Mouse (Mus musculus) cerebellum, adult 2 months (tissue): Measurements from ENCODE around the gene Cdh23.

Source experiments
- CTCF ChIP-seq: fragments of 200-500 bp; IDR thresholded peaks from 2 replicates; pipeline ENCODE4 v1.5.1; 2011; ENCODE audit warnings: low read depth, mild to moderate bottlenecking, control low read depth, low read length, moderate library complexity, borderline replicate concordance; ENCODE audit not compliant: insufficient read depth
- POLR2A ChIP-seq: fragments of 200-500 bp; IDR thresholded peaks from 2 replicates; pipeline ENCODE4 v1.6.1; 2011; ENCODE audit warnings: low read length, control low read depth, borderline replicate concordance; ENCODE audit not compliant: insufficient read depth

GRCm38 (mm10) chr10:60705134-60705533 lies 8.8 kb upstream of the Cdh23 start:
- TF ChIP-seq CTCF (no peak), POLR2A (no peak)
